Mouse (Mus musculus) B cell, adult (primary cell): Measurements from ENCODE around the gene Pex19. TPM values are rescaled to one million over a fixed set of nuclear protein-coding genes. Genes with fewer than 3 reads are reported as not detected.

ENCODE experiments used
- total RNA-seq: library from RNA; stranded (reverse); gene quantifications from 4 replicates; pipeline ENCODE4 v1.2.4, GENCODE M21; 2023; ENCODE audit not compliant: inconsistent age

Gene Pex19
- 51.9 to 59.8 TPM (median 54.8 TPM) in 4 replicates for total RNA-seq

GRCm38 (mm10) chr1:172126376-172127347 lies at the start of gene Pex19:
Gene Pex19, plus strand, starts transcription at chr1:172126755.

GRCm38 (mm10) chr1:172082101-172082898 lies 44.3 kb upstream of the Pex19 start, which contains the start of the genes Copa and Ncstn:
Gene Copa, plus strand, starts transcription at chr1:172082529.
Gene Ncstn, minus strand, starts transcription at chr1:172082795.

GRCm38 (mm10) chr1:172147835-172148278 lies 21.3 kb downstream of the Pex19 start, which contains the start of gene Dcaf8:
Gene Dcaf8, plus strand, starts transcription at chr1:172148084.

Other genes with a start within 250 kb of the Pex19 start
- 12.4 to 16.0 TPM (median 13.6 TPM) in 4 replicates for gene Gm10521, start 231.1 kb upstream of the Pex19 start, total RNA-seq
- 153 to 165 TPM (median 162 TPM) in 4 replicates for gene Slamf6, start 209.2 kb upstream of the Pex19 start, total RNA-seq
- gene Vangl2, start 98.3 kb upstream of the Pex19 start, total RNA-seq, result 4.6 to 7.0 TPM (median 5.7 TPM) in 4 replicates
- not detected in 4 replicates for gene Nhlh1, start 69.2 kb upstream of the Pex19 start, total RNA-seq
- 158 to 164 TPM (median 162 TPM) in 4 replicates for gene Copa, start 44.2 kb upstream of the Pex19 start, total RNA-seq
- 89.7 to 105 TPM (median 96.5 TPM) in 4 replicates for gene Ncstn, start 44.0 kb upstream of the Pex19 start, total RNA-seq
- gene Dcaf8, start 21.3 kb downstream of the Pex19 start, total RNA-seq, result 110 to 119 TPM (median 111 TPM) in 4 replicates
- 23.6 to 27.0 TPM (median 26.1 TPM) in 4 replicates for gene Pea15a, start 80.0 kb downstream of the Pex19 start, total RNA-seq
- not detected in 4 replicates for gene Casq1, start 93.1 kb downstream of the Pex19 start, total RNA-seq
- gene Atp1a4, start 131.7 kb downstream of the Pex19 start, total RNA-seq, result not detected in 4 replicates
- 24.2 to 34.3 TPM (median 25.5 TPM) in 4 replicates for gene Igsf8, start 134.9 kb downstream of the Pex19 start, total RNA-seq
- gene Atp1a2, start 171.3 kb downstream of the Pex19 start, total RNA-seq, result 0.10 TPM in 1 of 4 replicates, not detected in the others
- 0.16 TPM in 1 of 4 replicates, not detected in the others for gene Kcnj9, start 202.6 kb downstream of the Pex19 start, total RNA-seq
- gene Kcnj10, start 214.5 kb downstream of the Pex19 start, total RNA-seq, result 0.87 to 2.0 TPM (median 1.2 TPM) in 4 replicates
- gene Pigm, start 249.8 kb downstream of the Pex19 start, total RNA-seq, result 29.2 to 30.4 TPM (median 29.7 TPM) in 4 replicates